Mouse (Mus musculus): ENCODE data around the gene Ubap1l.

The Ubap1l gene

DNA sequence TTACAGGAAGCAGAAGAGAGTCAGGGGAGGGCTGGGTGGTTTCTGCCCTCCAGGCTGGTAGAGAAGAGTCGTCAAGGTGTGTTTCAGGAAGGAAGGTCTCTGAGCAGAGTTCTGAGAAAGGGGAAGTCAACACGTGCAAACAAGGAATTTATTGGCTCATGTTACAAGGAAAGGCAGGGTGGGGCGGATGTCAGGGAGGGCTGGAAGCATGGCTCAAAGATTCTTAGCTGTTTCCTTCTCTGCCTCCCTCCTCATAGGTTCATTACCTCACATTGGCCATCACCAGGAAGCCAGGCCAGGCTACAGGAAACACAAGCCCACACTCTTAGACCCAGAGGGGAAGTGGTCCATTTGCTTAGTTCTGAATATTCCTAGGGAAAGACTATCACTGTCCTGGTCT, 63.6 kb downstream of the Ubap1l start:
- no peak for TF ChIP-seq GATA4 (IDR thresholded peaks at IDR 0.05; ENCODE audit: insufficient replicate concordance, low read length)

DNA sequence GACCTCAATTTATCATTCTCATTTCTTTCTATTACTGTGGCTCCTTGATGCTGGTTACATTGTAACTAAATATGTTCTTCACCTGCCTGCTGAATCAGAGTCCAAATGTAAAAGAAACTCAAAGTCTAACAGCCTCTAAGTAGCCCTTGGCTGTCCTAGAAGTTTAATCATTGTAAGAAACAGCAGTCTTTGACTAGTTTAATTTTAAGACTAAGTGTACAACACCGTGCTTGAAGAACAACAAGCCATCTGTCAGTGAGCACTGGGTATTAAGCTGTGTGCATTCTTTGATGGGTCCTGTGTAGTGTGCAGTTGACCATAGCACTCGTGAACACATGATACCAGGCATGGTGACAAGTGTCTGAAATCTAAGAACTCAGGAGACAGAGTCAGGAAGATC, 66.7 kb downstream of the Ubap1l start:
- TF ChIP-seq GATA4 (IDR thresholded peaks at IDR 0.05; ENCODE audit: insufficient replicate concordance, low read length), result no peak

DNA sequence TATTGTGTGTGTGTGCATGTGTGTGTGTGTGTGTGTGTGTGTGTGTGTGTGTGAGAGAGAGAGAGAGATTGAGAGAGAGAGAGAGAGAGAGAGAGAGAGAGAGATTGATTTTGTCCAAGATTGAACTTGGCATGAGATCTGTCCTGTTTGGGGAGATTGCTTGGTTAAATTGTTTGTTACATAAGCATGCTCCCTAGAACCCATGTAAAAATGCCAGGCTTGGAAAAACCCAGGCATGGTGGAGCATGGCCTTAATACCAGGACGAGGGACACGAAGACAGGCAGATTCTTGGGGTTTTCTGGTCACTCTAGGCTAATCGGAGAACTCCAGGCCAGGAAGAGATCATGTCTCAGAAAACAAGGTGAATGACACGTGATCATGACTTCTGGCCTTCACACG, 67.2 kb downstream of the Ubap1l start:
- TF ChIP-seq GATA4 (IDR thresholded peaks at IDR 0.05; ENCODE audit: insufficient replicate concordance, low read length), result no peak

Data from liver, adult (tissue).